Mouse (Mus musculus): ENCODE results near the gene Taf9. TPM values are rescaled to one million over a fixed set of nuclear protein-coding genes. Genes with fewer than 3 reads are reported as not detected.

Taf9 gene
- total RNA-seq, 2 experiments from 2014 or later = 4.4 to 5.7 TPM

GRCm38 (mm10) chr13:100659864-100660456 lies 8.6 kb downstream of the Taf9 start:
- peak in 1 of 2 experiments; percentile 26 for DNase-seq

GRCm38 (mm10) chr13:100669291-100670022 lies 18.1 kb downstream of the Taf9 start, which contains the start of gene Ccdc125:
Gene Ccdc125 (plus strand): TSS chr13:100669717.
- no peak for DNase-seq
- intact Hi-C loops (cut with DNase I) = no loop called here

More at GRCm38 (mm10) chr13:100659864-100660456, 8.6 kb downstream of the Taf9 start:
- intact Hi-C loops (cut with DNase I) = loop anchor here (10.0 kb wide), 1 partner anchor 165 kb away; the partner anchor contains the start of gene Gtf2h2

- no peak for DNase-seq
- intact Hi-C loops (cut with DNase I) = no loop called here
These were observed 18.9 kb downstream of the Taf9 start for GRCm38 (mm10) chr13:100670181-100670741.

GRCm38 (mm10) chr13:100675936-100676635 lies 24.7 kb downstream of the Taf9 start:
- no peak for DNase-seq
- intact Hi-C loops (cut with DNase I) = no loop called here

GRCm38 (mm10) chr13:100681615-100682014 lies 30.2 kb downstream of the Taf9 start:
- no peak for DNase-seq
- intact Hi-C loops (cut with DNase I) = no loop called here

GRCm38 (mm10) chr13:100682837-100683236 lies 31.5 kb downstream of the Taf9 start:
- no peak for DNase-seq
- intact Hi-C loops (cut with DNase I) = no loop called here

GRCm38 (mm10) chr13:100684355-100684754 lies 33.0 kb downstream of the Taf9 start:
- DNase-seq = no peak
- intact Hi-C loops (cut with DNase I) = no loop called here

GRCm38 (mm10) chr13:100687513-100687912 lies 36.1 kb downstream of the Taf9 start:
- intact Hi-C loops (cut with DNase I) = no loop called here
- DNase-seq = no peak

- no peak for DNase-seq
These were observed 46.2 kb downstream of the Taf9 start for GRCm38 (mm10) chr13:100697541-100697940.

GRCm38 (mm10) chr13:100698866-100699265 lies 47.5 kb downstream of the Taf9 start:
- DNase-seq = no peak
- intact Hi-C loops (cut with DNase I) = no loop called here

More at GRCm38 (mm10) chr13:100697541-100697940, 46.2 kb downstream of the Taf9 start:
- intact Hi-C loops (cut with DNase I) = no loop called here

GRCm38 (mm10) chr13:100703468-100703867 lies 52.1 kb downstream of the Taf9 start:
- DNase-seq = no peak
- intact Hi-C loops (cut with DNase I) = no loop called here

Other genes starting within 250 kb of the Taf9 start
- gene Naip1, start 198.7 kb upstream of the Taf9 start, total RNA-seq (2021) = not detected
- 10 to 100 TPM; 18.3 to 21.5 TPM for gene Gtf2h2, start 159.0 kb upstream of the Taf9 start, total RNA-seq (2021)
- gene Ocln, start 98.9 kb upstream of the Taf9 start, total RNA-seq (2021) = under 1 TPM in 1 of 2 experiments, not detected in 1; 0.13 TPM
- under 1 TPM; 0.23 to 0.42 TPM for gene Marveld2, start 34.6 kb upstream of the Taf9 start, total RNA-seq (2021)
- gene Ak6, start 600 bp upstream of the Taf9 start, total RNA-seq (2021) = 10 to 100 TPM; 58.1 to 68.7 TPM
- 10 to 100 TPM; 10.2 to 10.8 TPM for gene Rad17, start 528 bp upstream of the Taf9 start, total RNA-seq (2021)
- gene Ccdc125, start 18.1 kb downstream of the Taf9 start, total RNA-seq (2021) = under 1 TPM; 0.22 to 0.33 TPM
- 10 to 100 TPM in 1 of 2 experiments, 1 to 10 TPM in 1; 9.8 to 12.4 TPM for gene Cdk7, start 79.4 kb downstream of the Taf9 start, total RNA-seq (2021)
- 100 to 1,000 TPM; 136 to 144 TPM for gene Mrps36, start 93.1 kb downstream of the Taf9 start, total RNA-seq (2021)
- under 1 TPM in 1 of 2 experiments, not detected in 1; 0.20 TPM for gene Cenph, start 124.3 kb downstream of the Taf9 start, total RNA-seq (2021)
- under 1 TPM; 0.64 to 0.66 TPM for gene Ccnb1, start 135.0 kb downstream of the Taf9 start, total RNA-seq (2021)
- 10 to 100 TPM in 1 of 2 experiments, 1 to 10 TPM in 1; 8.3 to 10.7 TPM for gene Slc30a5, start 181.8 kb downstream of the Taf9 start, total RNA-seq (2021)

All from gastrocnemius, postnatal 36 days (tissue).